Mouse (Mus musculus): Measurements from ENCODE around the gene Actn4.
"Not testable (repeated sequence)": the region's sequence is repeated elsewhere in the genome, so short reads cannot be mapped to it uniquely, and the experiment has no call there.

Gene Actn4

DNA sequence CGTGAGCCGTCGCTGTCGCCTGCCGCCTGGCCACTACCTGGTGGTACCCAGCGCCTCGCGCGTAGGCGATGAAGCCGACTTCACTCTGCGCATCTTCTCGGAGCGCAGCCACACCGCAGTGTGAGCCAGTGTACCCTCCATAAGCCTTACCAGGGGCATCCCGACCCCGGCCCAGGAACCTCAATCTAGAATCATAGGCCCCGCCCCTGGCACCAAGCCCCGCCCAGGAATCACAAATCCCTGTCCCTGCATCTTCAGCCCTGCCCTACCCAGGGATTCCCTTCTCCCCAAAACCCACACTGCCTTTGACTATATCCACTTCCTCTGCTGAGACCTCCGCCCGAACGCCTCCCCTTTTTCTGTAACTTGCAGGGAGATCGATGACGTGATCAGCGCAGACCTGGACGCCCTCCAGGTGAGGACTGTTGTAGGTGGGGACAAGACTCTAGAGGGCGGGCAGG lies 73.4 kb downstream of the Actn4 start:
- no peak for DNase-seq (ENCODE audit: low read depth)

DNA sequence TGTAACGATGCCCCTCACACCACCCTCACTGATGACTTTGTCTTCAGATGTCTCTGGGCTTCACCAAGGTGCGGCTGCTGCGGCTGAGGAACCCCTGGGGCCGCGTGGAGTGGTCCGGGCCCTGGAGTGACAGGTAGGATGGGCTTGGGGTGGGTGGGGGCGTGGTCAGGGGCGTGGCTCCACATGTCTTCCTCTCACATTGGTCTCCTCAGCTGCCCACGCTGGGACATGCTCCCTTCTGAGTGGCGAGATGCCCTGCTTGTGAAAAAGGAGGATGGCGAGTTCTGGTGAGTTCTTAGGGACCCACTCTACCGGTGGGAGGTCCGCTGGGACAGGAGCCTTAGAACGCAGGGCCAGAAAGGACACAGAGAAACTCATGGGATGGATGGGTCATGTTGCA lies 75.7 kb downstream of the Actn4 start:
- DNase-seq (ENCODE audit: low read depth): no peak

- not testable (repeated sequence) for DNase-seq (ENCODE audit: low read depth)
These were observed 78.4 kb downstream of the Actn4 start for GRCm38 (mm10) chr7:28883704-28884103.

GRCm38 (mm10) chr7:28883039-28883438 lies 79.1 kb downstream of the Actn4 start:
- DNase-seq (ENCODE audit: low read depth): no peak

GRCm38 (mm10) chr7:28881199-28881598 lies 80.9 kb downstream of the Actn4 start, which contains the start of gene Capn12:
Capn12 (plus strand) TSS chr7:28881422.
- no peak for DNase-seq (ENCODE audit: low read depth)

GRCm38 (mm10) chr7:28880554-28880953 lies 81.6 kb downstream of the Actn4 start:
- no peak for DNase-seq (ENCODE audit: low read depth)

- no peak for DNase-seq (ENCODE audit: low read depth)
These were observed 82.5 kb downstream of the Actn4 start for GRCm38 (mm10) chr7:28879606-28880005.

- no peak for DNase-seq (ENCODE audit: low read depth)
These were observed 84.3 kb downstream of the Actn4 start for GRCm38 (mm10) chr7:28877856-28878255.

- DNase-seq (ENCODE audit: low read depth): no peak
These were observed 85.0 kb downstream of the Actn4 start for GRCm38 (mm10) chr7:28877155-28877554.

DNA sequence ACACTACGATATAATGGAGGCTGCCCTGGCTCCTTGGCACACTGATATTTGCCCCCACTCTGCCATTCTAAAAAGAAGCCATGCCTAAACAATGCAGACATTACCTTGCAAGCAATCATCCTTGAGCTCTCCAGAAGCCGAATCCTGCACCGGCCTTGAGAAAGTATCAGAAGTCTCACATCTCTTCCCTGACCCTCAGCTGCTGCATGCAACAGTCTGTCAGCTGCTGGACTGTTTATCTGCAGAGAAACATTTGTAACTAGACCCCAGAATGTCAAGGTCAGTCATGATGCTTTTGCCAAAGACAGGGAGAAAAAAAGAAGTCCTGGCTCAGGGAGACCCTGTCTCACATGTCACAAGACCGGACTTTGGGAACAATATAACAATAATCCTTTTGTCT lies 86.0 kb downstream of the Actn4 start:
- DNase-seq (ENCODE audit: low read depth): no peak

- DNase-seq (ENCODE audit: low read depth): no peak
These were observed 87.6 kb downstream of the Actn4 start for GRCm38 (mm10) chr7:28874565-28874964.

- DNase-seq (ENCODE audit: low read depth): no peak
These were observed 91.1 kb downstream of the Actn4 start for GRCm38 (mm10) chr7:28870901-28871664.

DNA sequence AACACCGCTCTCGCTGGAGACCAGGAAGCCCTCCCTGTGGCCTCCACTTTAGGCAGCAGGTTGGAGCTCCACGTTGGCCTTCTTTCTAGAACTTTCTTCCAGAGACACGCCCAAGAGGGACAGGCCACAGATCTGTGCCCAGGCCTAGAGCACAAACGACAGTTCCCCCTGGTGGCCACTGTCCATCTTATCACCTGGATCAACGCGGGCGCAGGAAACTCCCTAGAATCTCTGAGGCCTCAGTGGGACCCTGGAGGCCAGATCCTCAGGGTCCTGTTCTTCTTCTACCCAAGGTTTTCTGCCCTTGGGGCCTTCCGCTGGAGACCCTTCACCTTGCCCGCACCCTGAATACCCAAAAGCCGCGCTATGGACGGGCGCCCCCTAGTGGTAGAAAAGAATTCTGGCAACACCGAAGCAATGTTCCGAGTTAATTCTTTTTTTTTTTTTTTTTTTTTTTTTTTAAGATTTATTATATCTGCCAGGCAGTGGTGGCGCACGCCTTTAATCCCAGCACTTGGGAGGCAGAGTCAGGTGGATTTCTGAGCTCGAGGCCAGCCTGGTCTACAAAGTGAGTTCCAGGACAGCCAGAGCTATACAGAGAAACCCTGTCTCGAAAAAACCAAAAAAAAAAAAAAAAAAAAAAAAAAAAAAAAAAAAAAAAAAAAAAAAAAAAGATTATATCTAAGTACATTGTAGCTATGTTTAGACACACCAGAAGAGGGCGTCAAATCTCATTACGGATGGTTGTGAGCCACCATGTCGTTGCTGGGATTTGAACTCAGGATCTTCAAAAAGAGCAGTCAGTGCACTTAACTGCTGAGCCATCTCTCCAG lies 94.4 kb downstream of the Actn4 start:
- peak; percentile 87 for DNase-seq (ENCODE audit: low read depth)

- no peak for DNase-seq (ENCODE audit: low read depth)
These were observed 95.2 kb downstream of the Actn4 start for GRCm38 (mm10) chr7:28866769-28867507.

DNA sequence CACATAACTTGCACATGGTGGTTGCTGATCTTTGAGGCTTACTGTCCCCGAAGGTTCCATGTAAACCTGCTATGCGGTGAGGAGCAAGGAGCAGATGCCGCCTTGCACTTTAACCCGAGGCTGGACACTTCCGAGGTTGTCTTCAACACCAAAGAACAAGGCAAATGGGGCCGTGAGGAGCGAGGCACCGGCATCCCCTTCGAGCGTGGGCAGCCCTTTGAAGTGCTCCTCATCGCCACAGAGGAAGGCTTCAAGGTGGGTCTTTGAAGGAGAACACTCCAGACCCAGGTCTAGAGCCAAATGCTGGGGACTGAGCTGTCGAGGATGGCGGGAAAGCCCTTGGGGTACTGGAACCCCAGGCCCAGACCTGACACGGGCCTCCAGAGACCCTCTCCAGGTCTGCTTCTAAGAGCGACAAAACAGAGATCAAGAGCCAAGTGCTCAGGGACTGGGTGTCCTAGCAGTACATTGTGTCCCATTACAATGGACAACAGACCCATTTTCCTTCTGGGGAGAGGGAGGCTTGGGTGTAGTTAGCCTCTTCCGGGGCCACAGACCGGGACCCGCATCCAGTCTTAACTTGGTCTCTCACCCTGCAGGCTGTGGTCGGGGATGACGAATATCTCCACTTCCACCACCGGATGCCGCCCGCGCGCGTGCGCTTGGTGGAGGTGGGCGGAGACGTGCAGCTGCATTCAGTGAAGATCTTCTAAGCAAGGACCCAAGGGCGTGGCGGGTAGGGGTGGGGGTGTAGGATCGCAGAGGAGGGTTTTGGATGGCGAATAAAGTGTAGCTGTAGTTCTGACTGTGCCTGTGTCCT lies 96.4 kb downstream of the Actn4 start:
- peak; percentile 90 for DNase-seq (ENCODE audit: low read depth)

DNA sequence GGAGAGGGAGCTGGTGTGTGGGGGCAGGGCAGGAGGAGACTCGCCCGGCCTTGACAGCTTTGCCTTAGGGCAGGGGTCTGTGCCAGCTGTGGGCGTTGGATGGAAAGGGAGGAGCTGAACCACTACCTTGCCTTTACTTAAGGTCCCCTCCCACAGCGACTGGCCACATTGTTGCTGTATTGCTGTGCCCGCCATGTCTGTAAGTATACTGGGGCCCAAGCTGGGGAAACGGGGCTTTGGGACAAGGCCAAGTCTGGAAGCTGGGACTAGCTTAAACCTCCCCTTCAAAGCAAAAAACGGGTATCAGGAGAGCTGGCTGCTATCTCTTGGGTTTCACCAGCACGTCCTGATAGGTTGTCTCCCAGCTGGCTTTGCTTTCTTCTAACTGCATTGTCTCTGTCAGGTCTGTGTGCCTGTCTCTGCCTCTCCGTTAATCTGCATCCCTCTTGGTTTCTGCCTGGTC lies 97.8 kb downstream of the Actn4 start:
- DNase-seq (ENCODE audit: low read depth): peak; percentile 38

- no peak for DNase-seq (ENCODE audit: low read depth)
These were observed 98.6 kb downstream of the Actn4 start, which contains the start of gene Lgals7 for GRCm38 (mm10) chr7:28863540-28863939. Lgals7 (plus strand) TSS chr7:28863853.

DNA sequence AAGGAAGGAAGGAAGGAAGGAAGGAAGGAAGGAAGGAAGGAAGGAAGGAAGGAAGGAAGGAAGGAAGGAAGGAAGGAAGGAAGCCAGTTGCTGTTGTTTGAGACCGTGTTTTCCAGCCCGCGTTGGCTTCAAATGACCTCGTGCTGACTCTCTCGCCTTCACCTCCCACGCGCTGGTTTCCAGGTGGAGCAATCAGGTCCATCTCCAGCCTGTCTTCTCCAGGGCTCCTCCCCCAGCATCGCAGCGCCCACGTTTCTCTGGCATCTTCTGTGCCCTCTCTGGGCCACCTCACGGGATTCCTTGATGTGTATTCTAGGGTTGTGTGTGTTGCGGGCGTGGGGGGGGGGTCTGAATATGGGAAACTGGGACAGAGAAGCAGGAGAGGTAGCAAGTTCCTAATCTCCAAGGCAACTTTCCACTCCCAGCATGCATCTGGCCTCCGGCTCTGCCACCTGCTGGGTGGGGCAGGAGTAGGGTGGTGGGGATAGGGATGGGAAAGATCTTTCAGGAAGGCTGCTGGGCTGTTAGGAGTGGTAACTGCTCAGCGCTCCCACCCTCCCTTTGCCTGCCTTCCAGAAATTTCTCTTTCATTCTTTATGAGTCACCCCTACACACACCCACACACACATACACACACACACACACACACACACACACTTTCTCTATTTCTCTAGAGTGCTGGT lies 99.2 kb downstream of the Actn4 start:
- DNase-seq (ENCODE audit: low read depth): no peak

- no peak for DNase-seq (ENCODE audit: low read depth)
These were observed 101.2 kb downstream of the Actn4 start for GRCm38 (mm10) chr7:28860898-28861297.

GRCm38 (mm10) chr7:28859953-28860352 lies 102.2 kb downstream of the Actn4 start:
- DNase-seq (ENCODE audit: low read depth): no peak

DNA sequence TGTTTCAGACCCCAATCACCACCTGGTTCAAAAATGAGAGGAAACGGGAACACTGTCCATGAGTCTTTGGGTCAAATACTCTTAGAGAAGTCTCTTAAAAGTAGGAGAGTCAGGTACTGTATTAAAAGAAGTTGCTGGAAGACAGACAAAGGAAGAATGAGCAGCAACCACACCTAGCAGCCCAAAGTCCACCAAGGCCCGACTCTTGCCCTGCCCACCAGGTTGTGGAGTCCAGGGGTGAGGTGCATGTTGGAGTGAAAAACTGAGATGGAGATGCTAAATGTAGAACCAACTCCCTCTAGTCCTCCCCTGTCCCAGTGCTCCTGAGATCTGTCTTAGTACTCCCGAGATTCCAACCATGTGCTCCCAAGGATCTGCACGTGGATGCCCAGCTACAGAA lies 111.5 kb downstream of the Actn4 start:
- DNase-seq (ENCODE audit: low read depth): no peak
